Mouse (Mus musculus) lung, postnatal 0 days (tissue): ENCODE measurements at regions not wholly inside any gene's neighbourhood (a gene's known extent, or its start where the extent isn't known, plus 50 kb on each side); places are given as distances from the start of the nearest gene placed in this dataset.
A peak's percentile ranks its signal among the peaks of the same experiment; 100 is the strongest.

Source experiments
- ATAC-seq: fragments of 200-750 bp; cut with Nextera tagmentation; 2 replicates; pipeline ENCODE4 v1.8.0; 2017; ENCODE audit warnings: moderate library complexity
- DNase-seq: peaks from one replicate; pipeline ENCODE4 v3.0.0-alpha.2; 2016; ENCODE audit warnings: low spot score
- H3K27ac ChIP-seq: fragments of 300-500 bp; sonication (generic); 2 replicates; pipeline ENCODE4 v1.5.1; 2014; ENCODE audit warnings: antibody characterized with exemption, mild to moderate bottlenecking, low read length, mixed read lengths
- H3K27me3 ChIP-seq: fragments of 300-500 bp; sonication (generic); replicated peaks from 2 replicates; pipeline ENCODE4 v1.6.1; 2014; ENCODE audit warnings: low read length, mixed read lengths; ENCODE audit not compliant: insufficient read depth
- H3K36me3 ChIP-seq: fragments of 300-500 bp; sonication (generic); 2 replicates; pipeline ENCODE4 v1.6.1; 2014; ENCODE audit warnings: low read length, mixed read lengths; ENCODE audit not compliant: insufficient read depth
- H3K4me1 ChIP-seq: fragments of 300-500 bp; sonication (generic); 2 replicates; pipeline ENCODE4 v1.6.1; 2014; ENCODE audit warnings: antibody characterized with exemption, low read depth, low read length, mixed read lengths; ENCODE audit not compliant: insufficient read depth
- H3K4me2 ChIP-seq: fragments of 300-500 bp; sonication (generic); replicated peaks from 2 replicates; pipeline ENCODE4 v1.6.1; 2014; ENCODE audit warnings: low read depth, mild to moderate bottlenecking, low read length, moderate library complexity, mixed read lengths
- H3K4me3 ChIP-seq: fragments of 300-500 bp; sonication (generic); 2 replicates; pipeline ENCODE4 v1.5.1; 2014; ENCODE audit warnings: low read depth, low read length
- H3K9ac ChIP-seq: fragments of 300-500 bp; sonication (generic); replicated peaks from 2 replicates; pipeline ENCODE4 v1.6.1; 2014; ENCODE audit warnings: low read depth, mild to moderate bottlenecking
- H3K9me3 ChIP-seq: fragments of 300-500 bp; sonication (generic); 2 replicates; pipeline ENCODE4 v1.6.1; 2016; ENCODE audit warnings: low read length, mixed read lengths
- CTCF ChIP-seq: IDR thresholded peaks from 2 replicates; pipeline ENCODE4 v1.5.1; 2016; ENCODE audit warnings: antibody characterized with exemption, mild to moderate bottlenecking
- EP300 ChIP-seq: IDR thresholded peaks from 2 replicates; pipeline ENCODE4 v1.6.1; 2016; ENCODE audit warnings: antibody characterized with exemption, mild to moderate bottlenecking, control low read depth
- WGBS: fragments of 180-500 bp; shearing (Covaris S2); extraction: QIAGEN DNeasy Blood & Tissue Kit; methylation state at CpG from one replicate; pipeline ENCODE4 v1.1.7; 2014; 5-methylcytosine and 5-hydroxymethylcytosine counted together

- no peaks in the 10 kb centered on the region for H3K4me1 ChIP-seq
- H3K4me3 ChIP-seq = no peak overlapping the region
- H3K27me3 ChIP-seq = no peaks in the 10 kb centered on the region
- WGBS = 77% methylated on average over 3 of the region's 3 CpGs
- no peak for ATAC-seq
- TF ChIP-seq CTCF = peak; percentile 68
- TF ChIP-seq EP300 = no peak
- DNase-seq = peak; percentile 44
- no peaks in the 10 kb centered on the region for H3K36me3 ChIP-seq
- H3K4me2 ChIP-seq = no peak overlapping the region
- no peak overlapping the region for H3K27ac ChIP-seq
- H3K9ac ChIP-seq = no peak overlapping the region
- H3K9me3 ChIP-seq = no peaks in the 10 kb centered on the region
Measured at GRCm38 (mm10) chr5:76413886-76414285, 50.3 kb upstream of the Nmu start.

- Histone ChIP-seq H3K4me2 (no peak overlapping the region), H3K9me3 (no peaks in the 10 kb centered on the region), H3K4me1 (no peaks in the 10 kb centered on the region), H3K4me3 (no peak overlapping the region), H3K27me3 (no peaks in the 10 kb centered on the region), H3K36me3 (no peaks in the 10 kb centered on the region), H3K9ac (no peak overlapping the region), H3K27ac (no peak overlapping the region)
- DNase-seq (no peak), ATAC-seq (no peak)
- 81% methylated on average over 6 of the region's 6 CpGs for WGBS
- TF ChIP-seq CTCF (no peak), EP300 (no peak)
Measured at GRCm38 (mm10) chr5:76416256-76416655, 52.7 kb upstream of the Nmu start.

- DNase-seq (peak; percentile 53), ATAC-seq (no peak)
- H3K27ac ChIP-seq = no peak overlapping the region
- H3K9me3 ChIP-seq = no peaks in the 10 kb centered on the region
- WGBS = 39% methylated on average over 4 of the region's 4 CpGs
- no peaks in the 10 kb centered on the region for H3K36me3 ChIP-seq
- no peak overlapping the region for H3K4me2 ChIP-seq
- no peaks in the 10 kb centered on the region for H3K27me3 ChIP-seq
- TF ChIP-seq EP300 (no peak), CTCF (no peak)
- no peaks in the 10 kb centered on the region for H3K4me1 ChIP-seq
- no peak overlapping the region for H3K9ac ChIP-seq
- H3K4me3 ChIP-seq = no peak overlapping the region
Measured at GRCm38 (mm10) chr5:76417137-76417536, 53.5 kb upstream of the Nmu start.

- WGBS = 81% methylated on average over 17 of the region's 17 CpGs
- DNase-seq = no peak
- H3K4me3 ChIP-seq = no peak overlapping the region
- TF ChIP-seq EP300 = no peak
- TF ChIP-seq CTCF = no peak
- no peaks in the 10 kb centered on the region for H3K36me3 ChIP-seq
- H3K4me1 ChIP-seq = no peaks in the 10 kb centered on the region
- H3K27ac ChIP-seq = no peak overlapping the region
- no peaks in the 10 kb centered on the region for H3K27me3 ChIP-seq
- no peak overlapping the region for H3K9ac ChIP-seq
- ATAC-seq = no peak
- no peaks in the 10 kb centered on the region for H3K9me3 ChIP-seq
- H3K4me2 ChIP-seq = no peak overlapping the region
Measured at GRCm38 (mm10) chr5:76418901-76419823, 55.6 kb upstream of the Nmu start.

GRCm38 (mm10) chr5:76419841-76420240 lies 56.3 kb upstream of the Nmu start:
- Histone ChIP-seq H3K9me3 (no peaks in the 10 kb centered on the region), H3K4me1 (no peaks in the 10 kb centered on the region), H3K4me2 (no peak overlapping the region), H3K27ac (no peak overlapping the region), H3K4me3 (no peak overlapping the region), H3K27me3 (no peaks in the 10 kb centered on the region), H3K36me3 (no peaks in the 10 kb centered on the region), H3K9ac (no peak overlapping the region)
- no peak for DNase-seq
- 91% methylated on average over 1 of the region's 1 CpGs for WGBS
- no peak for ATAC-seq
- TF ChIP-seq EP300 = no peak
- TF ChIP-seq CTCF = no peak

GRCm38 (mm10) chr5:76420606-76421005 lies 57.0 kb upstream of the Nmu start:
- no peaks in the 10 kb centered on the region for H3K36me3 ChIP-seq
- H3K4me2 ChIP-seq = no peak overlapping the region
- H3K9ac ChIP-seq = no peak overlapping the region
- no peak for ATAC-seq
- H3K4me3 ChIP-seq = no peak overlapping the region
- no peak for DNase-seq
- H3K9me3 ChIP-seq = no peaks in the 10 kb centered on the region
- H3K27me3 ChIP-seq = no peaks in the 10 kb centered on the region
- TF ChIP-seq EP300 (no peak), CTCF (no peak)
- H3K4me1 ChIP-seq = no peaks in the 10 kb centered on the region
- no peak overlapping the region for H3K27ac ChIP-seq
- 80% methylated on average over 6 of the region's 6 CpGs for WGBS
